Mouse (Mus musculus): Measurements from ENCODE around the gene Sar1b. TPM values are rescaled to one million over a fixed set of nuclear protein-coding genes. Genes with fewer than 3 reads are reported as not detected.
"Not testable (repeated sequence)": the region's sequence is repeated elsewhere in the genome, so short reads cannot be mapped to it uniquely, and the experiment has no call there.

Sar1b gene
- total RNA-seq (2017): 48.7 and 61.4 TPM in 2 replicates

GRCm38 (mm10) chr11:51763213-51763907 lies at the start of gene Sar1b, which contains the start of gene Sec24a:
Sar1b (plus strand) TSS chr11:51763687.
Sec24a (minus strand) TSS chr11:51763634.
- ATAC-seq (replicated peaks; ENCODE audit: low read depth, poor library complexity, severe bottlenecking): peak; percentile 99

GRCm38 (mm10) chr11:51721066-51721465 lies 42.4 kb upstream of the Sar1b start:
- no peak for ATAC-seq (replicated peaks; ENCODE audit: low read depth, poor library complexity, severe bottlenecking)

- ATAC-seq (replicated peaks; ENCODE audit: low read depth, poor library complexity, severe bottlenecking): no peak
Measured at GRCm38 (mm10) chr11:51732883-51733282, 30.6 kb upstream of the Sar1b start.

- ATAC-seq (replicated peaks; ENCODE audit: low read depth, poor library complexity, severe bottlenecking): not testable (repeated sequence)
Measured at GRCm38 (mm10) chr11:51734218-51734617, 29.3 kb upstream of the Sar1b start.

GRCm38 (mm10) chr11:51738651-51739403 lies 24.7 kb upstream of the Sar1b start:
- no peak for ATAC-seq (replicated peaks; ENCODE audit: low read depth, poor library complexity, severe bottlenecking)

GRCm38 (mm10) chr11:51740701-51741100 lies 22.8 kb upstream of the Sar1b start:
- no peak for ATAC-seq (replicated peaks; ENCODE audit: low read depth, poor library complexity, severe bottlenecking)

- ATAC-seq (replicated peaks; ENCODE audit: low read depth, poor library complexity, severe bottlenecking): no peak
Measured at GRCm38 (mm10) chr11:51746096-51746495, 17.4 kb upstream of the Sar1b start.

- ATAC-seq (replicated peaks; ENCODE audit: low read depth, poor library complexity, severe bottlenecking): not testable (repeated sequence)
Measured at GRCm38 (mm10) chr11:51751623-51752225, 11.8 kb upstream of the Sar1b start.

GRCm38 (mm10) chr11:51755621-51756311 lies 7.7 kb upstream of the Sar1b start:
- ATAC-seq (replicated peaks; ENCODE audit: low read depth, poor library complexity, severe bottlenecking): peak; percentile 34

GRCm38 (mm10) chr11:51756352-51756771 lies 7.1 kb upstream of the Sar1b start:
- peak; percentile 93 for ATAC-seq (replicated peaks; ENCODE audit: low read depth, poor library complexity, severe bottlenecking)

- no peak for ATAC-seq (replicated peaks; ENCODE audit: low read depth, poor library complexity, severe bottlenecking)
Measured at GRCm38 (mm10) chr11:51757023-51757422, 6.5 kb upstream of the Sar1b start.

GRCm38 (mm10) chr11:51757625-51758024 lies 5.9 kb upstream of the Sar1b start:
- no peak for ATAC-seq (replicated peaks; ENCODE audit: low read depth, poor library complexity, severe bottlenecking)

- not testable (repeated sequence) for ATAC-seq (replicated peaks; ENCODE audit: low read depth, poor library complexity, severe bottlenecking)
Measured at GRCm38 (mm10) chr11:51758207-51758606, 5.3 kb upstream of the Sar1b start.

GRCm38 (mm10) chr11:51759251-51759650 lies 4.2 kb upstream of the Sar1b start:
- ATAC-seq (replicated peaks; ENCODE audit: low read depth, poor library complexity, severe bottlenecking): no peak

GRCm38 (mm10) chr11:51759941-51760657 lies 3.4 kb upstream of the Sar1b start:
- no peak for ATAC-seq (replicated peaks; ENCODE audit: low read depth, poor library complexity, severe bottlenecking)

- no peak for ATAC-seq (replicated peaks; ENCODE audit: low read depth, poor library complexity, severe bottlenecking)
Measured at GRCm38 (mm10) chr11:51761241-51761640, 2.2 kb upstream of the Sar1b start.

- no peak for ATAC-seq (replicated peaks; ENCODE audit: low read depth, poor library complexity, severe bottlenecking)
Measured at GRCm38 (mm10) chr11:51763955-51764354, 468 bp downstream of the Sar1b start.

GRCm38 (mm10) chr11:51764816-51765215 lies 1.3 kb downstream of the Sar1b start:
- ATAC-seq (replicated peaks; ENCODE audit: low read depth, poor library complexity, severe bottlenecking): no peak

- ATAC-seq (replicated peaks; ENCODE audit: low read depth, poor library complexity, severe bottlenecking): no peak
Measured at GRCm38 (mm10) chr11:51767579-51768220, 4.2 kb downstream of the Sar1b start.

All from common myeloid progenitor, adult 5-6 weeks (primary cell).